Mouse (Mus musculus) frontal cortex, postnatal 36 days (tissue): Measurements from ENCODE around the gene Stra8.

Experiments
- DNase-seq, 2 experiments: peaks; one replicate each; pipeline ENCODE4 v3.0.0; 2022; ENCODE audit warnings: low spot score in 2 of 2

Gene Stra8

GRCm38 (mm10) chr6:34942446-34942845 is 22.5 kb downstream of the Stra8 start:
- DNase-seq = no peak

GRCm38 (mm10) chr6:34943499-34943898 is 23.5 kb downstream of the Stra8 start:
- DNase-seq = no peak

- DNase-seq = no peak
These were observed 26.6 kb downstream of the Stra8 start for GRCm38 (mm10) chr6:34946486-34947079.

- peak in 1 of 2 experiments; percentile 19 for DNase-seq
These were observed 28.5 kb downstream of the Stra8 start for GRCm38 (mm10) chr6:34948461-34948860.

GRCm38 (mm10) chr6:34951518-34951917 is 31.6 kb downstream of the Stra8 start:
- no peak for DNase-seq

GRCm38 (mm10) chr6:34951956-34952667 is 32.1 kb downstream of the Stra8 start:
- no peak for DNase-seq

- DNase-seq = peak in 1 of 2 experiments; percentile 2
These were observed 35.2 kb downstream of the Stra8 start for GRCm38 (mm10) chr6:34954926-34955861.

- DNase-seq = no peak
These were observed 35.9 kb downstream of the Stra8 start for GRCm38 (mm10) chr6:34955862-34956241.

GRCm38 (mm10) chr6:34959131-34959530 is 39.2 kb downstream of the Stra8 start:
- DNase-seq = no peak

- DNase-seq = no peak
These were observed 44.6 kb downstream of the Stra8 start for GRCm38 (mm10) chr6:34964550-34964949.

GRCm38 (mm10) chr6:34965819-34966539 is 46.0 kb downstream of the Stra8 start:
- DNase-seq = no peak

GRCm38 (mm10) chr6:34971181-34971580 is 51.2 kb downstream of the Stra8 start:
- DNase-seq = no peak

GRCm38 (mm10) chr6:34979291-34979690 is 59.3 kb downstream of the Stra8 start:
- DNase-seq = no peak

GRCm38 (mm10) chr6:34980661-34981060 is 60.7 kb downstream of the Stra8 start:
- DNase-seq = no peak

GRCm38 (mm10) chr6:34987085-34987645 is 67.2 kb downstream of the Stra8 start:
- DNase-seq = no peak

- no peak for DNase-seq
These were observed 68.3 kb downstream of the Stra8 start, which contains the start of gene Slc23a4 for GRCm38 (mm10) chr6:34988081-34988761. Gene Slc23a4, minus strand, starts transcription at chr6:34988404.
